Mouse (Mus musculus): ENCODE results near the gene Plppr4. TPM values are rescaled to one million over a fixed set of nuclear protein-coding genes. Genes with fewer than 3 reads are reported as not detected.

Plppr4 gene
- polyA plus RNA-seq, 1 experiment from 2014 or later: 0.49 TPM

Small RNA genes lying within 50 kb of the gene (microRNA-seq; reads per million reads assigned to microRNA genes)
- not detected for gene Gm22408

Other genes with a start within 250 kb of the Plppr4 start
- gene Plppr5, start 214.0 kb upstream of the Plppr4 start, polyA plus RNA-seq (2016; fragmentation: Nextera tagmentation; extraction: Ambion mirVana): 0.33 and 0.37 TPM in 2 replicates

All from embryonic facial prominence, embryonic 12.5 days (tissue).